Mouse (Mus musculus): Measurements from ENCODE around the gene Furin. TPM values are rescaled to one million over a fixed set of nuclear protein-coding genes. Genes with fewer than 3 reads are reported as not detected.

The Furin gene
- polyA plus RNA-seq, 1 experiment from 2014 or later: 14.2 TPM

DNA sequence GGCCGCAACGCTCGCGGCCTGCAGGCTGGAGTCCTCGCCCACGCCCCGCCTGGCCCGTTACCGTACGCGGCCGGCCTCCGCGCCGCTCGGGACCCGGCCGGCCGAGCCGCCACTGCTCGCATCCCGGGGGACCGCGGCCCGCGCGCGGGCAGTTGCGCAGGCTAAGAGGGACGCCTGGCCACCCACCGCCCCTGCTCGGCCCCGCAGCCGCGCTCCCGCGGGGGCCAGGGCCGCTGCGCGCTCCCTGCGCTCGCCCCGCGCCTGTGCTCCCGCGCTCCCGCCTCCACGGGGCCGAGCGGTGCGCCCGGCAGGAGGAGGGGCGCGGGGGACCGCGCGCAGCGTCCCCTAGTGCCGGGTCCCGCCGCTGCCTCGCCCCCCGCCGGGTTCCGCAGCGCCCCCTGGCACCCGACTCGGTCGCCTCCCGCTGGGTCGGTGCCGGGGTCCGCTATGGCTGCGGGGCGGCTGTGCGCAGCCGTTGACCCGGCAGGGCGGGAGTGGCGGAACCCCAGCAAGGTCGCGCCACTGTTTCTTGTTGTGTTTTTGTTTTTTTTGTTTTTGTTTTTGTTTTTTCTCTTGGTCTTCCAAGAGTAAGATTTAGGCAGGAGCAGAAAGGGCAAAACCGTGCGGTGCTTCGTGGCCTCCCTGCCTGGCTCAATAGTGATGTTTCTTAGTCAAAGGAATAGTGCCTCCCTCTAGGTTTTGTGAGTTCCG lies 34.0 kb downstream of the Furin start, which contains the start of gene Man2a2:
Gene Man2a2, minus strand, starts transcription at position 335 of the 711 bp plus-strand sequence.
- peaks cover 25% of the 10 kb centered on the region for H3K36me3 ChIP-seq
- no peaks in the 10 kb centered on the region for H3K9me3 ChIP-seq
- peak; percentile 56 for ATAC-seq (ENCODE audit: extremely low read depth, insufficient number of reproducible peaks, low FRiP score, low TSS enrichment)
- H3K4me1 ChIP-seq: peaks cover 28% of the 10 kb centered on the region
- WGBS: under 1% methylated on average over 71 of the region's 86 CpGs
- H3K4me2 ChIP-seq: peak within 1 kb of the TSS; percentile 85
- peak within 1 kb of the TSS; percentile 91 for H3K4me3 ChIP-seq
- H3K27me3 ChIP-seq (replicated peaks): no peaks in the 10 kb centered on the region
- peak within 1 kb of the TSS; percentile 92 for H3K27ac ChIP-seq (replicated peaks)
- H3K9ac ChIP-seq: peak within 1 kb of the TSS; percentile 94

DNA sequence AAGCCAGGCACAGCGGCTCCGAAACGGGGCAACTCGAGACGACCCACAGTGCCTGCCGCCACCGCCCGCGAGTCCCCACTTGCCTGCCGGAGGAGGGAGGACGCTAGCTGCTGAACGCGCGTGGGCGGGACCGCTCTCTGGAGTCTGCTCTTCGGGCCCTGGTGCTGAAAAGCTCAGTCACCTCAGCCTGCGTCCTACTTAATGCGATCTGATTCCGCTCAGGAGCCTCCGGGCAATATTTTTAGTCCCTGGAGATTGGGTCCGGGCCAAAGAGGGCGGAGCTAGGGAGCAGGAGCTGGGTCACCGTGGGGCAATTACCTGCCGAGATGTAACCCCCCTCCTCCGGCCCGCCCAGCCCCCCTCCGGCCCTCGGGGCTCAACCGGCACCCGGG lies 34.6 kb downstream of the Furin start:
- Histone ChIP-seq H3K27me3 (replicated peaks) (no peaks in the 10 kb centered on the region), H3K4me3 (peak overlapping the region; percentile 91), H3K4me2 (peak overlapping the region; percentile 85), H3K36me3 (peaks cover 31% of the 10 kb centered on the region), H3K9me3 (no peaks in the 10 kb centered on the region), H3K9ac (peak overlapping the region; percentile 94), H3K4me1 (peaks cover 31% of the 10 kb centered on the region), H3K27ac (replicated peaks) (peak overlapping the region; percentile 92)
- WGBS: under 1% methylated on average over 31 of the region's 31 CpGs
- ATAC-seq (ENCODE audit: extremely low read depth, insufficient number of reproducible peaks, low FRiP score, low TSS enrichment): peak; percentile 47; the same call in 1 of the 2 replicates

DNA sequence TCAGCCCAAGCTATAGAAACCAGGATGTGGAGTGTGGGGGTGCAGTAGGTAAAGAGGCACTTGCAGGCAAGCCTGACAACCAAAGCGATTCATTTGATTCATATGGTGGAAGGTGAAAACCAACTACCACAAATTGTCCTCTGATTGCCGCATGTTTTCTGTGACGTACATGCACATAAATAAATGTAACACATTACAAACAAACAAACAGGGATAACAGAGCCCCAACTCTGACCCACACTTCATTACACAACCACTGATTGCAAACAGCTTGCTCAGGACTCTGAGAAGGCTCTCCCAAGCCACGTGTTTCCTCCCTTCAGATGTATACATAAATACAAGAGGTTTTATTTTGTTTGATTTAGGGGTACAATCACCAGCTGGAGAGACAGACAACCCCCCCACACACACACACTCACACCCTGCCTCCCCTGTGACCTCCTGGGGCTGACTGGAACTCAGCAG lies 35.2 kb downstream of the Furin start:
- Histone ChIP-seq H3K36me3 (peaks cover 37% of the 10 kb centered on the region), H3K4me2 (peak overlapping the region; percentile 85), H3K27me3 (replicated peaks) (no peaks in the 10 kb centered on the region), H3K27ac (replicated peaks) (peak overlapping the region; percentile 92), H3K9ac (peak overlapping the region; percentile 94), H3K4me3 (peak overlapping the region; percentile 91), H3K4me1 (peaks cover 31% of the 10 kb centered on the region), H3K9me3 (no peaks in the 10 kb centered on the region)
- no peak for ATAC-seq (ENCODE audit: extremely low read depth, insufficient number of reproducible peaks, low FRiP score, low TSS enrichment)
- 51% methylated on average over 4 of the region's 4 CpGs for WGBS

DNA sequence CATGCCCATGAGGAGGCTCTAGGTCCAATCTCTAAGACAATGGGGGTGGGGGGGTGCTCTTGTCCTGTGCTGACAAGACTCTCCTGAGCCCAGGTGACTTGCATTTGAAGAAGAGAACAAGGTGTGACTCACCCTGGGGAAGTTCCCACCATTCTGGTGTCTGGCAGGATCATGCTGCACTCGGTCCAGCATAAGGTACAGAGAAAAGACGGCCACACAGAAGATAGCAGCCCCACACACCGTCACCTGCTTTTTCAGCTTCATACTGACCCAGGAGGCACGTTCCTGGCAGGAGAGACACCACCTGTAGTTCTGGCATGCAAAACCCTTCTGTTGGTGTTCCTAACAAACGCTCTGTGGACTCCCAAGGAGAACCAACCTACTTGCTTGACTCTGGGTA lies 35.8 kb downstream of the Furin start:
- peak overlapping the region; percentile 85 for H3K4me2 ChIP-seq
- WGBS: 64% methylated on average over 5 of the region's 5 CpGs
- no peaks in the 10 kb centered on the region for H3K27me3 ChIP-seq (replicated peaks)
- ATAC-seq (ENCODE audit: extremely low read depth, insufficient number of reproducible peaks, low FRiP score, low TSS enrichment): no peak
- no peaks in the 10 kb centered on the region for H3K9me3 ChIP-seq
- H3K36me3 ChIP-seq: peaks cover 42% of the 10 kb centered on the region
- H3K9ac ChIP-seq: peak overlapping the region; percentile 94
- H3K4me3 ChIP-seq: peak overlapping the region; percentile 91
- H3K4me1 ChIP-seq: peaks cover 31% of the 10 kb centered on the region
- H3K27ac ChIP-seq (replicated peaks): peak overlapping the region; percentile 29; the same call in 1 of the 2 replicates

DNA sequence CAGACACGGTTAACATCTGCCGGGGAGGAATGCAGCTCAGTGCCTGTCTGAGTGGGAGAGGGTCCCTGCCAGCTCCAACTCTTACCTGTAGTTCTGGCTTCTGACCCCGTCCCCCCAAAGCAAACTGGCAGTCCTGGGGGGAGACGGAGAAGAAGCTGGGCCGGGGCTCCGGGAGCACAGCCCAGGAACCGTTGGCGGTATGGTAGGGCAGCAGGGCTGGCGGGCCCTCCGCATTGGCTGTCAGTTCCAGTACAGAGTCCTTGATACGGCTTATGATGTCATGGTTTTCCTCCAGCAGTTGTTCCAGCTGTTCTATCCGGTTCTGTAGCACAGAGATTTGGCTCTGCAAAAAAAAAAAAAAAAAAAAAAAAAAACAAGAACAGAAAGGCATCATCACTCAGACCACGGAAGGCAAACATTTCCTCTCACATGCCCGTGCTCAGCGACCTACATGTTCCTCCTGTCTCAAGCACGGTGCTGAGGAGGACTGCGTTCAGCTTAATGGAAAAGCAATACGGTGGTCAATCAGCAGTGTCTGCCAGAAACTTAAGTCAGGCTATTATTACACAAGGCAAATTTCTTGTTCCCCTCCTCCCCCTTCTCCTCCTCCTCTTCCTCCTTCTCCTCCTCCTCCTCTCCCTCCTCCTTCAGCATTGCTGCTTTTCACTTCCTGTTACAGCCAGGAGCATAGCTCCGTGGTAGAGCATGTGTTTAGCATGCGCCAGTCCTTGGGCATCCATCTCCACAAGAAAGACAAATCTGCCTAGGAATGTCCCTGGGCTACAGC lies 36.4 kb downstream of the Furin start:
- WGBS: 67% methylated on average over 20 of the region's 20 CpGs

DNA sequence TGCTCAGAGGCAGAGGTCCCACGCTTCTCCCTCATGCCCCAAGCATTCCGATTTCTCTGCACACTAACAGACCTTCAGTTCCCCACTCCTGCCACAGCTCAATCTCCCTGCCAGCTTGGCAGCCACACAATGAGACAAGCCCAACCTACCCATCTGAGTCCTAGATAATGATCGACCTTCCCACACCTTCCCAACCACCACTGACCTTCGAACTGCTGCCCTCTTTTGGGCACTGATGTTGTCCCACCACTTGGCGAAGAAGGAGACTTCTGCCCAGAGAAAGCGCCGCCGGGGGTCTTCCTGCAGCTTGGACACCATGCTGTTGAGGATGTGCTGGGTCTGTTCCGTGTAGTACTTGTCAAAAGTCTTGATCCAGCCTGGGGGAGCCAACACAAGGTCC lies 37.2 kb downstream of the Furin start:
- H3K4me2 ChIP-seq: 0 out of 2 replicates have a peak overlapping the region, but pooled peaks have one; percentile 85
- 79% methylated on average over 9 of the region's 9 CpGs for WGBS
- no peak for ATAC-seq (ENCODE audit: extremely low read depth, insufficient number of reproducible peaks, low FRiP score, low TSS enrichment)
- H3K4me1 ChIP-seq: peaks cover 31% of the 10 kb centered on the region
- H3K9ac ChIP-seq: peak overlapping the region; percentile 50; the same call in 1 of the 2 replicates
- H3K4me3 ChIP-seq: no peak overlapping the region
- no peaks in the 10 kb centered on the region for H3K27me3 ChIP-seq (replicated peaks)
- no peaks in the 10 kb centered on the region for H3K9me3 ChIP-seq
- peaks cover 57% of the 10 kb centered on the region for H3K36me3 ChIP-seq
- peak overlapping the region; percentile 61 for H3K27ac ChIP-seq (replicated peaks)

More for the DNA sequence above, 36.4 kb downstream of the Furin start:
- H3K27me3 ChIP-seq (replicated peaks): no peaks in the 10 kb centered on the region
- H3K27ac ChIP-seq (replicated peaks): peak overlapping the region; percentile 61
- H3K9ac ChIP-seq: peak overlapping the region; percentile 94
- H3K4me2 ChIP-seq: peak overlapping the region; percentile 85
- H3K4me1 ChIP-seq: peaks cover 31% of the 10 kb centered on the region
- H3K9me3 ChIP-seq: no peaks in the 10 kb centered on the region
- no peak for ATAC-seq (ENCODE audit: extremely low read depth, insufficient number of reproducible peaks, low FRiP score, low TSS enrichment)
- peaks cover 49% of the 10 kb centered on the region for H3K36me3 ChIP-seq
- peak overlapping the region; percentile 6; the same call in 1 of the 2 replicates for H3K4me3 ChIP-seq

DNA sequence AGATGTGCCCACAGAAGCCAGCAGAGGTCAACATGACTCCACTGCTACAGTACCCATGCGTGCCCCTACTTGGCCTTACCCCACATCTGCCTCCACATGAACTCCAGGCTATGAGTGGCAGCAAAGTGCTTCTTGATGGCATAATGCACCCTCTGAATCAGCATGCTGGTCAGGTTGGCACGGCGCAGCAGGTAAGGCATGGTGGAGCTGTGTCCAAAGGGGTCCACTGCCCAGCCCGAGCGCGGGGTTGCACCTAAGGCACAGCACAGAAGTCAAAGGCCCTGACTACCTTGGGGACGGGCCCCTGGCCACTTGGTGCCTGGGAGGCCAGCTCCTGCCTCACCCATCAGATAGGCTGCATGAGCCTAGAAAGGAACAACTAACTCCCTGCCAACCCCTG lies 38.0 kb downstream of the Furin start:
- Histone ChIP-seq H3K9me3 (no peaks in the 10 kb centered on the region), H3K36me3 (peaks cover 65% of the 10 kb centered on the region), H3K27me3 (replicated peaks) (no peaks in the 10 kb centered on the region), H3K4me2 (no peak overlapping the region), H3K4me3 (no peak overlapping the region), H3K27ac (replicated peaks) (no peak overlapping the region), H3K9ac (no peak overlapping the region), H3K4me1 (peaks cover 31% of the 10 kb centered on the region)
- ATAC-seq (ENCODE audit: extremely low read depth, insufficient number of reproducible peaks, low FRiP score, low TSS enrichment): no peak
- 92% methylated on average over 7 of the region's 7 CpGs for WGBS

DNA sequence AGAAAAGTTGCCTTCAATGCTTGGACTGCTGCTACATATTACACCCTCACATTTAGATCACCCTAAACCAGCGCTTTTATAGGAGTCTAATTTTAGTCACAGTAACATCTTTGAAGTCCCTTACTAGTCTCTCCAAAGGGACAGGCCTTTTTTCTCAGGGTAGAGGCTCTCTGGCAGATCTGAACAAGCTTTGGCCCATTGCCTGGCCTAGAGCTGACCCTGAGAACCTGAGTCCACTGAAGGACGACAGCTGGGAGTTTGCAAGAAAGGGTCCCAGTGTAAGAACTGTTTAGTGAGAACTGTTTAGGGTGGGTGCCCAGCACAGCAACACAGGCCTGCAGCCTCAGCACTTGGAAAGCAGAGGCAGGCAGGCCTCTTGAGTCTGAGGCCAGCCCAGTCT lies 39.5 kb downstream of the Furin start:
- Histone ChIP-seq H3K27ac (replicated peaks) (no peak overlapping the region), H3K4me2 (no peak overlapping the region), H3K4me1 (peaks cover 29% of the 10 kb centered on the region), H3K36me3 (peaks cover 79% of the 10 kb centered on the region), H3K9ac (no peak overlapping the region), H3K4me3 (no peak overlapping the region), H3K27me3 (replicated peaks) (no peaks in the 10 kb centered on the region), H3K9me3 (no peaks in the 10 kb centered on the region)
- 60% methylated on average over 2 of the region's 2 CpGs for WGBS
- ATAC-seq (ENCODE audit: extremely low read depth, insufficient number of reproducible peaks, low FRiP score, low TSS enrichment): no peak

DNA sequence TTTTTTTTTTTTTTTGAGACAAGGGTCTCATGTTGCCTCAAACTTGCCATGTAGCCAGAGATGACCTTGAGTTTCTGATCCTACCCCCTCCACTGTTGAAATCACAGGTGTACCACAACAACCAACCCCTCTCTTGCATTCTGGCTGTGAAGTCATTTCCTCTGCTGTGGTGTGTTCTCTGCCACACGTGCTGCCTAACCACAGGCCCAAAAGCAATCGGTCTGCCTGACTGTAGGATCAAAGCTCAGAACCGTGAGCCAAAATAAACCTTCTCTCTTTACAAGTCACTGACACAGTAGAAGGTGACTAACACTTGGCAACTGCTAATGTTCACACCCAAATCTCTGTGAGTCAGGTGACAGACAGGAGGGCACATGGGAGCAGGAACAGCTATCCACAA lies 44.8 kb downstream of the Furin start:
- ATAC-seq (ENCODE audit: extremely low read depth, insufficient number of reproducible peaks, low FRiP score, low TSS enrichment): no peak
- no peak overlapping the region for H3K9ac ChIP-seq
- 47% methylated on average over 3 of the region's 3 CpGs for WGBS
- no peak overlapping the region for H3K27ac ChIP-seq (replicated peaks)
- H3K4me3 ChIP-seq: no peak overlapping the region
- no peaks in the 10 kb centered on the region for H3K27me3 ChIP-seq (replicated peaks)
- H3K4me2 ChIP-seq: no peak overlapping the region
- peaks cover 21% of the 10 kb centered on the region for H3K4me1 ChIP-seq
- H3K9me3 ChIP-seq: no peaks in the 10 kb centered on the region
- H3K36me3 ChIP-seq: peaks cover 100% of the 10 kb centered on the region

DNA sequence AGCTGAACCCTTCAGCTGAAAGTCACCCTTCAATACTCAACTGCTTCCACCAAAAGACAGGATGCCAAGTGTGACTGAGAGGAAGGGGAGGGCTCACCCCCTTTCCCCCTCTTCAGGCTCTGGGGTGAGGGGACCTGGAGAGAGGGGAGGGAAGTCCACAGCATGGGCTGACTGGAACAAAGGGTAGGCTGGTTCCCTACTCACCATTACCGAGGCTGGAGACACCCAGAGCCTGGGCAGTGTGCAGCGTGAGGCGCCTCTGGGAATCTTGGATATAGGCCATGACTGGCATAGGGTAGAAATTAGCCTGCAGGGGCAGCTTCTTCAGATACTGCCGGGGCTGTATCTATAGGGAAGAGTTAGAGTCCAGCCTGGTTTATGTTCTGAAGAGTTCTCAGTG lies 47.2 kb downstream of the Furin start:
- no peak for ATAC-seq (ENCODE audit: extremely low read depth, insufficient number of reproducible peaks, low FRiP score, low TSS enrichment)
- no peak overlapping the region for H3K4me2 ChIP-seq
- WGBS: 66% methylated on average over 4 of the region's 4 CpGs
- H3K4me3 ChIP-seq: no peak overlapping the region
- no peak overlapping the region for H3K9ac ChIP-seq
- H3K27ac ChIP-seq (replicated peaks): peak overlapping the region; percentile 70
- H3K36me3 ChIP-seq: peaks cover 96% of the 10 kb centered on the region
- H3K9me3 ChIP-seq: no peaks in the 10 kb centered on the region
- H3K4me1 ChIP-seq: peaks cover 21% of the 10 kb centered on the region
- H3K27me3 ChIP-seq (replicated peaks): no peaks in the 10 kb centered on the region

DNA sequence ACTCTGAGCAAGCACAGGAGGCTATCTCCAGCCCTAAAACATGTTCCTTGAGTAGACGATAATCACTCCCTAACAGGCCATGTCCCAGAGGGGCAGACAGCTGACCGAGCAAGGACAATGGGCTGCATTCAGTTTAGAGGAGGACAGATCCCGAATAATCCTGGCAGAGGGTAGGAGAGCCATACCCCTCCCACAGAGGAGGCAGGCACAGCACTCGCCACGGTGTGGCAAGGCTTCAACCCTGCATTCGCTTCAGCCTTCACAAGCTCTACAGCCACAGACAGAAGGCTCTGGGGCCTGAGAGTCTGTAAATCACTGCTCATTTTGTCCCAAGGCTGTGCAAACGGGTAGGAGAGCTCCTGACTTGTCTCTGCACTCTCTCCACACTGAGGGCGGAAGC lies 48.1 kb downstream of the Furin start:
- peaks cover 96% of the 10 kb centered on the region for H3K36me3 ChIP-seq
- peak overlapping the region; percentile 70 for H3K27ac ChIP-seq (replicated peaks)
- H3K9ac ChIP-seq: no peak overlapping the region
- H3K4me2 ChIP-seq: no peak overlapping the region
- ATAC-seq (ENCODE audit: extremely low read depth, insufficient number of reproducible peaks, low FRiP score, low TSS enrichment): no peak
- no peaks in the 10 kb centered on the region for H3K27me3 ChIP-seq (replicated peaks)
- H3K4me3 ChIP-seq: no peak overlapping the region
- peaks cover 21% of the 10 kb centered on the region for H3K4me1 ChIP-seq
- 55% methylated on average over 8 of the region's 8 CpGs for WGBS
- H3K9me3 ChIP-seq: no peaks in the 10 kb centered on the region
